Mouse (Mus musculus): ENCODE measurements around the gene Inhba. TPM values are rescaled to one million over a fixed set of nuclear protein-coding genes. Genes with fewer than 3 reads are reported as not detected.

Gene Inhba
- polyA plus RNA-seq, 1 experiment: 0.74 TPM

DNA sequence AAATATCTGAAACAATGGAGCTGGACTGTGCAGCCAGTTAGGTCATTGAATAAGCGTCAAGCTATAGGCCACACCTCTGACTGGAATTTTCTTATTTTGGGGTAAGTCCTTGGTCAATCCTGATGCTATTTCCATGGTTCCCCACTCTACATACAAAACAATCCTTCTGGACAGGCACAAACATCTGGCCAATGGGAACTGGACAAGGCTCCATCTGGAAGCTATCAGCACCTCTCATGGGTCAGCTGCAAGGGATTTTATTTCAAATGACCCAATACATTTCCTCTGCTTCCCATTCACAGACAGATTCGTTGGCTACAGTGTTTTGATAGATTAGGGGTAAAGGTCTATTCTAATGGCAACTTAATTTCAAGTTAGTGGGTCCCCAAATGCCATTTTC, 68.6 kb downstream of the Inhba start:
- TF ChIP-seq CTCF (IDR thresholded peaks at IDR 0.05; ENCODE audit: low read depth, low read length): no peak
- TF ChIP-seq POLR2A (IDR thresholded peaks at IDR 0.05; ENCODE audit: borderline replicate concordance, low read depth, low read length): no peak
- no peak overlapping the region for H3K4me3 ChIP-seq (ENCODE audit: insufficient read depth, low read length)
- no peaks in the 10 kb centered on the region for H3K4me1 ChIP-seq (ENCODE audit: control insufficient read depth, insufficient read depth, low read length)
- no peak overlapping the region for H3K27ac ChIP-seq (ENCODE audit: insufficient read depth, low read depth, low read length)

All from bone marrow macrophage, adult 2 months (primary cell).